Comparison of ENCODE assay signal across 8 mouse cellular contexts in genomic region chr8:120735770-120736481, GRCm38 (mm10). TPM values are rescaled to one million over a fixed set of nuclear protein-coding genes. Genes with fewer than 3 reads are reported as not detected.
DNase-seq lines count a peak whose midpoint lies in the region; ATAC-seq lines count a peak whose summit lies in the region.

Gene Irf8 (plus strand): TSS chr8:120736358.

- DNase-seq in adrenal gland, adult 18-20 months (ENCODE audit: low spot score in 2 of 2), result peak; percentile 90
- DNase-seq in embryo, embryonic 11 days, result peak; percentile 94
- peak; percentile 88 for DNase-seq in gastrocnemius, postnatal 25 days
- peak; percentile 96 for DNase-seq in induced T-regulatory cell, adult 2 months (ENCODE audit: low read depth)
- DNase-seq in left cerebral cortex, adult 9 months (ENCODE audit: low spot score in 2 of 2), result peak; percentile 35 to 78
- DNase-seq in right cerebral cortex, adult 18-20 months, result peak; percentile 79
- peak; percentile 82 to 83 for DNase-seq in urinary bladder, adult 18-20 months (ENCODE audit: low spot score in 2 of 2)

- peak; percentile 90 for ATAC-seq in megakaryocyte, adult 5-6 weeks (ENCODE audit: poor library complexity, severe bottlenecking)

RNA-seq across cellular contexts. Expression of gene Irf8, which starts in this region (rescaled TPM):
- 10 to 100 TPM; 16.1 to 46.0 TPM for total RNA-seq in adrenal gland, adult 18-20 months (2021)
- total RNA-seq in gastrocnemius, postnatal 25 days (2021), result 1 to 10 TPM; 3.9 to 5.0 TPM
- total RNA-seq in megakaryocyte, adult 5-6 weeks (2015), result 167 and 175 TPM in 2 replicates
- total RNA-seq in megakaryocyte, adult 5-6 weeks (2017), result 282 and 289 TPM in 2 replicates

Comparison
In these comparisons a context has a peak if more than half of its experiments do, and no peak if none do; other contexts are left out.
1. Peak in every context shown above with its lines: DNase-seq and ATAC-seq.